Mouse (Mus musculus) liver, adult 2 months (tissue): ENCODE results near the gene Golt1a.

ENCODE experiments used
- CTCF ChIP-seq: fragments of 200-500 bp; IDR thresholded peaks from 2 replicates; pipeline ENCODE4 v1.5.1; 2011; ENCODE audit warnings: low read depth, low read length, control low read depth
- POLR2A ChIP-seq: fragments of 200-500 bp; IDR thresholded peaks from 2 replicates; pipeline ENCODE4 v1.6.1; 2011; ENCODE audit warnings: low read length, control low read depth; ENCODE audit not compliant: insufficient read depth; ENCODE audit errors: extremely low read depth

- TF ChIP-seq POLR2A (no peak), CTCF (no peak)
Measured at GRCm38 (mm10) chr1:133333937-133334336, 24.3 kb downstream of the Golt1a start.
